Mouse (Mus musculus) NIH3T3 (cell line): ENCODE data around the gene Zfp651.
A peak's percentile ranks its signal among the peaks of the same experiment; 100 is the strongest.

ENCODE experiments used
- DNase-seq: peaks from one replicate; pipeline ENCODE4 v3.0.0-alpha.2; 2012; ENCODE audit warnings: low read depth

The Zfp651 gene

GRCm38 (mm10) chr9:121810081-121810821 is 51.1 kb downstream of the Zfp651 start:
- DNase-seq, result no peak

- DNase-seq, result no peak
These were observed 56.1 kb downstream of the Zfp651 start for GRCm38 (mm10) chr9:121815183-121815582.

GRCm38 (mm10) chr9:121819073-121819770 is 60.1 kb downstream of the Zfp651 start:
- DNase-seq, result peak; percentile 67

GRCm38 (mm10) chr9:121819771-121820471 is 60.8 kb downstream of the Zfp651 start:
- peak; percentile 13 for DNase-seq

GRCm38 (mm10) chr9:121820765-121821164 is 61.6 kb downstream of the Zfp651 start:
- DNase-seq, result no peak
